Mouse (Mus musculus) embryonic fibroblast, embryonic 13.5 days (primary cell): ENCODE data around the gene Cldn16. TPM values are rescaled to one million over a fixed set of nuclear protein-coding genes. Genes with fewer than 3 reads are reported as not detected.

Experiments
- H3K27ac ChIP-seq: 2 replicates; pipeline ENCODE4 v1.5.1; 2012; ENCODE audit warnings: low read length, control low read depth, inconsistent platforms; ENCODE audit not compliant: insufficient read depth
- H3K4me1 ChIP-seq: 2 replicates; pipeline ENCODE4 v1.6.1; 2011; ENCODE audit warnings: low read length; ENCODE audit not compliant: control insufficient read depth, insufficient read depth
- H3K4me3 ChIP-seq: 2 replicates; pipeline ENCODE4 v1.5.1; 2011; ENCODE audit warnings: mild to moderate bottlenecking, control low read depth, low read length; ENCODE audit not compliant: insufficient read depth
- CTCF ChIP-seq: IDR thresholded peaks from 2 replicates; pipeline ENCODE4 v1.5.1; 2011; ENCODE audit warnings: mild to moderate bottlenecking, control low read depth, low read length, moderate library complexity, borderline replicate concordance; ENCODE audit not compliant: insufficient read depth
- POLR2A ChIP-seq: IDR thresholded peaks from 2 replicates; pipeline ENCODE4 v1.6.1; 2011; ENCODE audit warnings: low read depth, mild to moderate bottlenecking, control low read depth, low read length, moderate library complexity
- polyA plus RNA-seq: library from polyadenylated mRNA; stranded (reverse); fragments of >200 nt; gene quantifications from 2 replicates; pipeline ENCODE4 v1.2.4, GENCODE M21; 2011; ENCODE audit warnings: low read depth; ENCODE audit not compliant: missing spikeins, insufficient read length

Cldn16 gene
- polyA plus RNA-seq, 1 experiment = not detected

DNA sequence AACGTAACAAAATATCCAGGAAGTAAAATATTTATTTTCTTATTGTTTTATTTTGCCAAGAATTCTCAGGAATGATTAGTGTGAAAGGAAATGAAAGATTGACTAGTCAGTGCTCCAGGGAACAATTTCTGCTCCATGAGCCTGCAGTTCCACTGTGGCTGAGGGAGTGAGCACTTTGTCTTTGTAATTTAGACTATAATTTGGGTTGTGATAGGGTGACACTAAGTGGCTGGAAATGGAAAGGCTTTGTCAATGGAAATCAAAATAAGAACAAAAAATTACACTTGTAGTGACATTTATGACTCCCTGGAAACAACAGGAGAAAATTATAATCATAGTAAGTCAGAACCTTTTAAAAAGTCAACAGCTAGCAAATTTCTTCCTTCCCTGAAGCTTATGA, 69.4 kb downstream of the Cldn16 start:
- no peak for TF ChIP-seq CTCF
- TF ChIP-seq POLR2A = no peak
- H3K4me1 ChIP-seq = no peaks in the 10 kb centered on the region
- no peak overlapping the region for H3K27ac ChIP-seq
- no peak overlapping the region for H3K4me3 ChIP-seq

Other genes with a start within 250 kb of the Cldn16 start
- 2.1 and 3.1 TPM in 2 replicates for gene Cldn1, start 91.3 kb upstream of the Cldn16 start, polyA plus RNA-seq
- not detected in 2 replicates for gene Tmem207, start 63.6 kb downstream of the Cldn16 start, polyA plus RNA-seq
- gene Il1rap, start 118.6 kb downstream of the Cldn16 start, polyA plus RNA-seq = 20.4 and 22.3 TPM in 2 replicates